Mouse (Mus musculus) forebrain, postnatal 0 days (tissue): ENCODE results near the gene Zfp385b. TPM values are rescaled to one million over a fixed set of nuclear protein-coding genes. Genes with fewer than 3 reads are reported as not detected.
A peak's percentile ranks its signal among the peaks of the same experiment; 100 is the strongest.

Experiments
- ATAC-seq: fragments of 200-750 bp; cut with Nextera tagmentation; 2 replicates; pipeline ENCODE4 v1.8.0; 2017; ENCODE audit warnings: mild to moderate bottlenecking, moderate library complexity
- DNase-seq: peaks from one replicate; pipeline ENCODE4 v3.0.0-alpha.2; 2015
- H3K27ac ChIP-seq: fragments of 300-500 bp; sonication (generic); 2 replicates; pipeline ENCODE4 v1.5.1; 2014; ENCODE audit warnings: low read depth, mild to moderate bottlenecking, antibody characterized with exemption, low read length, moderate library complexity, mixed read lengths
- H3K27me3 ChIP-seq: fragments of 300-500 bp; sonication (generic); 2 replicates; pipeline ENCODE4 v1.6.1; 2014; ENCODE audit warnings: mild to moderate bottlenecking, low read length, mixed read lengths; ENCODE audit not compliant: insufficient read depth
- H3K36me3 ChIP-seq: fragments of 300-500 bp; sonication (generic); 2 replicates; pipeline ENCODE4 v1.6.1; 2014; ENCODE audit warnings: mild to moderate bottlenecking, moderate library complexity; ENCODE audit not compliant: insufficient read depth
- H3K4me1 ChIP-seq: fragments of 300-500 bp; sonication (generic); 2 replicates; pipeline ENCODE4 v1.6.1; 2014; ENCODE audit warnings: antibody characterized with exemption; ENCODE audit not compliant: insufficient read depth
- H3K4me2 ChIP-seq: fragments of 300-500 bp; sonication (generic); 2 replicates; pipeline ENCODE4 v1.6.1; 2014; ENCODE audit warnings: low read depth, mild to moderate bottlenecking, moderate library complexity
- H3K4me3 ChIP-seq: fragments of 300-500 bp; sonication (generic); 2 replicates; pipeline ENCODE4 v1.5.1; 2014; ENCODE audit warnings: low read depth, low read length, mixed read lengths
- H3K9ac ChIP-seq: fragments of 300-500 bp; sonication (generic); 2 replicates; pipeline ENCODE4 v1.6.1; 2014; ENCODE audit warnings: mild to moderate bottlenecking
- H3K9me3 ChIP-seq: fragments of 300-500 bp; sonication (generic); 2 replicates; pipeline ENCODE4 v1.6.1; 2016; ENCODE audit warnings: low read length
- CTCF ChIP-seq: sonication (generic); IDR thresholded peaks from 2 replicates; pipeline ENCODE4 v1.5.1; 2016; ENCODE audit warnings: antibody characterized with exemption, control low read depth, low read depth
- WGBS: fragments of 180-500 bp; shearing (Covaris S2); extraction: QIAGEN DNeasy Blood & Tissue Kit; methylation state at CpG from one replicate; pipeline ENCODE4 v1.1.7; 2014; 5-methylcytosine and 5-hydroxymethylcytosine counted together
- polyA plus RNA-seq: library from polyadenylated mRNA; unstranded; fragments of >200 nt; fragmentation: Nextera tagmentation; extraction: Ambion mirVana; gene quantifications from 2 replicates; pipeline ENCODE4 v1.2.1, GENCODE M21; 2015
- total RNA-seq: library from RNA; depleted of rRNA; stranded (reverse); fragments of >200 nt; gene quantifications from 2 replicates; pipeline ENCODE4 v1.2.3, GENCODE M21; 2014

Zfp385b gene
- total and polyA plus RNA-seq, 2 experiments from 2014 or later = 10.0 to 20.4 TPM

GRCm38 (mm10) chr2:77684088-77684487 is 135.4 kb downstream of the Zfp385b start:
- H3K9ac ChIP-seq = no peak overlapping the region
- TF ChIP-seq CTCF = no peak
- DNase-seq (no peak), ATAC-seq (peak; percentile 49)
- H3K4me1 ChIP-seq = peaks cover 9% of the 10 kb centered on the region
- no peaks in the 10 kb centered on the region for H3K9me3 ChIP-seq
- H3K4me3 ChIP-seq = no peak overlapping the region
- H3K27me3 ChIP-seq = no peaks in the 10 kb centered on the region
- no peaks in the 10 kb centered on the region for H3K36me3 ChIP-seq
- no peak overlapping the region for H3K4me2 ChIP-seq
- no peak overlapping the region for H3K27ac ChIP-seq
- WGBS = 56% methylated on average over 3 of the region's 3 CpGs

DNA sequence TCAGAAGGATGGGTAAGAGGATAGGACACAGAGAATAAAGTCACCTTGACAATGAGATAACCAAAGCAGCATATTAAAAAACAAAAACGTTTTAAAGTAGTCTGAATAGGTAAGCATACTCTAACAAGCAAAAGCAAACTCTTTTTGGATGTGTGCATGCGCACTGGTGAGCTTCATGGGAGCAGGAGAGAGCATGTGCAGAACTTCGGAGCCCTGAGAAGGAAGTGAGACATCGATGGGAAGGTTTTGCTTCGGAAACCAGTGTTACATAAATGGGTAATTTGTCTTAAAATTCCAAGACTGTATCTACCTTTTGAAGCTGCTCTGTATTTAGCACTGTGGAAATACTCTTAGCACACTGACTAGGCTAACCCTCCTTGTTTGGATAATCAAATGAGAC is 137.2 kb downstream of the Zfp385b start:
- H3K9me3 ChIP-seq = no peaks in the 10 kb centered on the region
- H3K4me2 ChIP-seq = no peak overlapping the region
- ATAC-seq (no peak), DNase-seq (no peak)
- no peak overlapping the region for H3K4me3 ChIP-seq
- no peak overlapping the region for H3K27ac ChIP-seq
- H3K27me3 ChIP-seq = no peaks in the 10 kb centered on the region
- H3K4me1 ChIP-seq = peaks cover 9% of the 10 kb centered on the region
- H3K9ac ChIP-seq = no peak overlapping the region
- TF ChIP-seq CTCF = no peak
- WGBS = 85% methylated on average over 5 of the region's 5 CpGs
- no peaks in the 10 kb centered on the region for H3K36me3 ChIP-seq

GRCm38 (mm10) chr2:77681741-77682140 is 137.7 kb downstream of the Zfp385b start:
- DNase-seq (no peak), ATAC-seq (peak; percentile 37; the same call in 1 of the 2 replicates)
- H3K27ac ChIP-seq = no peak overlapping the region
- H3K9ac ChIP-seq = no peak overlapping the region
- H3K4me1 ChIP-seq = peaks cover 9% of the 10 kb centered on the region
- no peaks in the 10 kb centered on the region for H3K27me3 ChIP-seq
- 32% methylated on average over 5 of the region's 5 CpGs for WGBS
- H3K4me3 ChIP-seq = no peak overlapping the region
- no peak for TF ChIP-seq CTCF
- H3K36me3 ChIP-seq = no peaks in the 10 kb centered on the region
- no peaks in the 10 kb centered on the region for H3K9me3 ChIP-seq
- no peak overlapping the region for H3K4me2 ChIP-seq

DNA sequence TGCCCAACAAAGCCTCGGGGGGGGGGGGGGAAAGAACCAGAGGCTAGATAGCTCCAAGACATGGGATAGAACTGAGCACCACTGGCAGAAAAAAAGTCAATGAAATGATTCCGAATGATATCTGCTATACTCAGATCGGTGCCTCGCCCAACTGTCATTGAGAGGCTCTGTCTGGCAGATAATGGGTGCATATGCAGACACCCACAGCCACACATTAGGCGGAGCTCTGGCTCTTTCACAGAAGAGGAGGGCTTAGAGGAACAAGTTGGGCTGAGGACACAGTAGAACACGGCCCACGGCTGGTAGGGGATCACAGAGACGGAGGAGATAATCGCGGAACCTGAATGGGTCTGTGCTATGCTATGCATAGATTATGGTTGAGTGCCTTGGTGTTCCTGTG is 145.7 kb downstream of the Zfp385b start:
- no peaks in the 10 kb centered on the region for H3K27me3 ChIP-seq

DNA sequence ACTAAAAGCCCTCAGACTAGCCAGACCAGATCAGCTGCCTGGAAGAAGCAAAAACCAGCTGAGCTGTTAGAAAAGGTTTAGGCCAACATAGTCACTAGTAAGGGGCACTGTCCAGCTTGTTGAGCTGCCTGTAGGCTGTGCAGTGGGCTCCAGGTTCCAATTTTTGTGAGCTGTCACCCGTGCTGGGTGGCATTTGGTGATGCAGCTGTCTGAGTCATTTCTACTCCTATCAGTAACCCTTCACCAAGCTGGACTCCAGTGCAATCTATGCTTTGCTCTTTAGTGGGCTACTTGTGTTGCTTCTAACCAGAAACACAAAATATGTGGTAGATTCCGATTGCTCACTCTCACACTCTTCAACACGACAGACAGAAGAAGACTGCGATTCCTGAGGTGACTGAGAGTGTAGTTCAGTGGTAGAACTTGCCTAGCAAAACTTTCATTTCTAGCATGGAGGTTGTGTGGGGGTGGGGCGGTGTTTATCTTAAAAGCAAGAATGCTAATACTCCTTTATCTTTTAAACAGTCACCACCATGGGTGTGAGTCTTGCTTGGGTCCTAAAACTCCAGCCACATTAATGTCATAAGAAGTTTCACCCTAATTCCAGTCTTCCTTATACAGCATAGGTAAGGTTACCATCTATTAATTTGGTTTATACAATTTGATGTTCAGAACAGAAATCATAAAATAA is 147.1 kb downstream of the Zfp385b start:
- no peaks in the 10 kb centered on the region for H3K4me1 ChIP-seq
- H3K9ac ChIP-seq = no peak overlapping the region
- ATAC-seq = no peak
- H3K27me3 ChIP-seq = no peaks in the 10 kb centered on the region
- no peak overlapping the region for H3K27ac ChIP-seq
- H3K9me3 ChIP-seq = no peaks in the 10 kb centered on the region
- 92% methylated on average over 5 of the region's 5 CpGs for WGBS
- no peak overlapping the region for H3K4me2 ChIP-seq
- no peak for DNase-seq
- H3K4me3 ChIP-seq = no peak overlapping the region
- TF ChIP-seq CTCF = no peak
- no peaks in the 10 kb centered on the region for H3K36me3 ChIP-seq

More for the DNA sequence above, 145.7 kb downstream of the Zfp385b start:
- H3K36me3 ChIP-seq = no peaks in the 10 kb centered on the region
- no peaks in the 10 kb centered on the region for H3K4me1 ChIP-seq
- no peak for ATAC-seq
- H3K27ac ChIP-seq = no peak overlapping the region
- 92% methylated on average over 10 of the region's 10 CpGs for WGBS
- no peak overlapping the region for H3K4me2 ChIP-seq
- H3K9me3 ChIP-seq = no peaks in the 10 kb centered on the region
- H3K9ac ChIP-seq = no peak overlapping the region
- no peak for TF ChIP-seq CTCF
- no peak overlapping the region for H3K4me3 ChIP-seq
- no peak for DNase-seq

DNA sequence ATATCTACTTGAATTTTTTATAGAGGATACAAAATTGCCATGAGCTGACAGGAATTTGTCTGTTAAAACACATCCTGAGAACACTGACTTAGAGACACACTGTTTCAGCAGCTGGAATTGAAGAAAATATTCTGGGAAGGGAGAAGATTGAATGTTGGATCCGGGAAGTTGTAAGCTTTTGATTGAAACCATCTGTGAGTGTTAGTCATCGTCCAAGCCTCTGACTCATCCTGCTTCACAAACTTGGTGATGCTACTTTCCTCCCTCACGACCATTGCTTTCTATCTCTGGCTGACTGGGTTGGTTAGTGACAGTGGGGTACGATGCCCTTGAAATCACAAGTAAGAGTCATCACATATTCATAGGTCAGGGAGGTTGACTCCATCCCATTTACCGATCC is 157.3 kb downstream of the Zfp385b start:
- Histone ChIP-seq H3K4me2 (no peak overlapping the region), H3K27me3 (no peaks in the 10 kb centered on the region), H3K27ac (no peak overlapping the region), H3K9me3 (no peaks in the 10 kb centered on the region), H3K4me1 (no peaks in the 10 kb centered on the region), H3K36me3 (no peaks in the 10 kb centered on the region), H3K4me3 (no peak overlapping the region), H3K9ac (no peak overlapping the region)
- DNase-seq (no peak), ATAC-seq (no peak)
- 82% methylated on average over 5 of the region's 5 CpGs for WGBS
- no peak for TF ChIP-seq CTCF

DNA sequence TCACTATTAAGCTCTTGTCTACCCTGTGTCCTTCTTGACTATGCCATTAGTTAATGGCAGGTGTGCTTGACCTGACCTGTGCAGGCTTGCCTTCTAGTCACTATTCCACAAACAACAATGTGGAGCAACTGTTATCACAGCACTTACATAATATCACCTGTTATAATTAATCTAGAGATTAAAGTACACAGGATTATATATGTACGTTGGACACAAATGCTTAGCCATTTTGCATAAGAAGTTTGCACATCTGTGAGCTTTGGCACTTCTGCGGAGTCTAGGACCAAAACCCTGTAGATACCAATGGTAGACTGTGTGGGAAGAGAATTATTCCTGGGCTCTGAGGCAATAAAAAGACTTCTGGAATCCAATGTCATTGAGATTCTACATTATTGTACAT is 165.8 kb downstream of the Zfp385b start:
- DNase-seq (no peak), ATAC-seq (no peak)
- Histone ChIP-seq H3K4me1 (no peaks in the 10 kb centered on the region), H3K4me2 (no peak overlapping the region), H3K4me3 (no peak overlapping the region), H3K9ac (no peak overlapping the region), H3K27me3 (no peaks in the 10 kb centered on the region), H3K27ac (no peak overlapping the region), H3K36me3 (no peaks in the 10 kb centered on the region), H3K9me3 (no peaks in the 10 kb centered on the region)
- no peak for TF ChIP-seq CTCF
- 96% methylated on average over 2 of the region's 2 CpGs for WGBS
